Mouse (Mus musculus): ENCODE data around the gene Arl4a.

DNA sequence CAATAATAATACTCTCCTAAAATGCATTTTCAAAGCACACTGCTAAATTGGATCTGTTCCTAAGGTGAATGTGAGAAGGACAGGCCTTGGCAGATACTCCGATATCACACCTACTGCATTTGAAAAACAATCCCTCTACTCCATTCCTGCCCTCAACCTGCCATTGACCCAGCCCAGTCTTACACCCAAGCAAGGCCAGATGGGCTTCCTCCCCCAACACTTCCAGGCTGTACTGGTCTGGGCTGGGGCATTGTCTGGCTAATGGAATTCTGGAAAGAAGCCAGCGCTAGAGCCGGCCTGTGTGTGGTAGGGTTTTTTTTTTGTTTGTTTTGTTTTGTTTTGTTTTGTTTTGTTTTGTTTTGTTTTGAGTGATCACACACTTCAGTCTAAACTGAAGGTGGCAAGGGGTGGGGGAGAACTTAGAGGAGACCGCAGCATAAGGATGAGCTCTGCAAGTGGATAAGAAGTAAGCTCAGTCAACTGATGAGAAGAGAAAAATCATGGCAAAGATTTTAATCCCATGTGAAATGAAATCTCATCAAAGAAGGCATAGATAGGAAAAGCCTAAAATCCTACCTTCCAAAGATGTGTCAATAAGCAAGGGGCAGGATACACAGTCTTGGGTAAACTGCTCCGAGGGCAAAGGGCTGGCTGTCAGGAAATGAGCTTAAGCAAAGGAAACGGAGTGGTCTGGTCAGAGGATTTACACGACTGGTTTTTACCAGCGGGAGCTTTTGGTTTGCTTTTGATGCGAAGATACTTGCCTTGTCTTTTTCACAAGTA is 39.6 kb downstream of the Arl4a start:
- no peak for TF ChIP-seq CTCF (IDR thresholded peaks at IDR 0.05; ENCODE audit: insufficient read depth, low read length)
- no peak for TF ChIP-seq POLR2A (IDR thresholded peaks at IDR 0.05; ENCODE audit: borderline replicate concordance, extremely low read depth, low read depth, low read length)

Data from lung, adult 2 months (tissue).